Mouse (Mus musculus) kidney, postnatal 0 days (tissue): ENCODE results near the gene Olfr512. TPM values are rescaled to one million over a fixed set of nuclear protein-coding genes. Genes with fewer than 3 reads are reported as not detected.

Experiments used
- ATAC-seq: fragments of 200-750 bp; cut with Nextera tagmentation; replicated peaks from 2 replicates; pipeline ENCODE4 v1.8.0; 2017; ENCODE audit warnings: low read depth, moderate number of reproducible peaks, moderate TSS enrichment, moderate library complexity; ENCODE audit not compliant: low FRiP score
- DNase-seq: peaks from one replicate; pipeline ENCODE4 v3.0.0-alpha.2; 2016; ENCODE audit warnings: low spot score
- H3K27ac ChIP-seq: fragments of 300-500 bp; sonication (generic); 2 replicates; pipeline ENCODE4 v1.5.1; 2014; ENCODE audit warnings: mild to moderate bottlenecking
- H3K27me3 ChIP-seq: fragments of 300-500 bp; sonication (generic); 2 replicates; pipeline ENCODE4 v1.6.1; 2014; ENCODE audit warnings: low read length, mixed read lengths; ENCODE audit not compliant: insufficient read depth
- H3K36me3 ChIP-seq: fragments of 300-500 bp; sonication (generic); 2 replicates; pipeline ENCODE4 v1.6.1; 2014; ENCODE audit warnings: low read length, mixed read lengths; ENCODE audit not compliant: insufficient read depth
- H3K4me1 ChIP-seq: fragments of 300-500 bp; sonication (generic); replicated peaks from 2 replicates; pipeline ENCODE4 v1.6.1; 2014; ENCODE audit warnings: antibody characterized with exemption, low read length, mixed read lengths; ENCODE audit not compliant: insufficient read depth
- H3K4me2 ChIP-seq: fragments of 300-500 bp; sonication (generic); 2 replicates; pipeline ENCODE4 v1.6.1; 2014; ENCODE audit warnings: mild to moderate bottlenecking, low read length, moderate library complexity, mixed read lengths
- H3K4me3 ChIP-seq: fragments of 300-500 bp; sonication (generic); replicated peaks from 2 replicates; pipeline ENCODE4 v1.5.1; 2014; ENCODE audit warnings: low read depth, low read length
- H3K9ac ChIP-seq: fragments of 300-500 bp; sonication (generic); 2 replicates; pipeline ENCODE4 v1.6.1; 2014; ENCODE audit warnings: low read depth, low read length
- H3K9me3 ChIP-seq: fragments of 300-500 bp; sonication (generic); replicated peaks from 2 replicates; pipeline ENCODE4 v1.6.1; 2016; ENCODE audit warnings: low read length, inconsistent platforms, mixed read lengths
- CTCF ChIP-seq: IDR thresholded peaks from 2 replicates; pipeline ENCODE4 v1.5.1; 2016; ENCODE audit warnings: antibody characterized with exemption, low read depth, mild to moderate bottlenecking, moderate library complexity
- WGBS: fragments of 180-500 bp; shearing (Covaris S2); extraction: QIAGEN DNeasy Blood & Tissue Kit; methylation state at CpG from one replicate; pipeline ENCODE4 v1.1.7; 2014; 5-methylcytosine and 5-hydroxymethylcytosine counted together
- polyA plus RNA-seq: library from polyadenylated mRNA; unstranded; fragments of >200 nt; fragmentation: Nextera tagmentation; extraction: Ambion mirVana; gene quantifications from 2 replicates; pipeline ENCODE4 v1.2.1, GENCODE M21; 2015

The Olfr512 gene
- not detected in 2 replicates for polyA plus RNA-seq

GRCm38 (mm10) chr7:108713020-108713419, at the start of gene Olfr512:
Olfr512 (plus strand) TSS chr7:108713320.
- no peaks in the 10 kb centered on the region for H3K27me3 ChIP-seq
- H3K9ac ChIP-seq: no peak within 1 kb of the TSS
- no peaks in the 10 kb centered on the region for H3K9me3 ChIP-seq
- no peaks in the 10 kb centered on the region for H3K4me1 ChIP-seq
- ATAC-seq (no peak), DNase-seq (no peak)
- no peak for TF ChIP-seq CTCF
- H3K4me2 ChIP-seq: no peak within 1 kb of the TSS
- H3K4me3 ChIP-seq: no peak within 1 kb of the TSS
- no peak within 1 kb of the TSS for H3K27ac ChIP-seq
- no peaks in the 10 kb centered on the region for H3K36me3 ChIP-seq

DNA sequence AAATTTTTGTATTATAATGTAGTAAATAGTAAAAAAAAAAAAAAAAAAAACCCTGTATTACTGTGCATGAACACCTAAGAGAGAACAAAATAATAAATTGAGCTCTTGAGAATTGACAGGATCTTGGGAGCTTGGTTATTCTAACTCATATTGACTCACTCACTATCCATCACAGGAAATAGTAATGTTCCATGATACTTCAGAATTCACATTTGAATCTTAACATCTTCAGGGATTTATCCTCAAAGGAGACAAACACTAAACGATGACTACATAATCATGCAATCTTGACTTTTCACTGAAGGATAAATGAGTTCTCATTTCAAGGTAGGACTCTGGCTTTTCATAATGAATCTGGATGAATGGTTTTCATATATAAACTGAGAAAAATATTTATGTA, 47.0 kb upstream of the Olfr512 start, which contains the start of gene Olfr510:
Gene Olfr510, plus strand, starts transcription at position 301 of the 400 bp plus-strand sequence.
- TF ChIP-seq CTCF: no peak
- Histone ChIP-seq H3K4me3 (no peak within 1 kb of the TSS), H3K36me3 (no peaks in the 10 kb centered on the region), H3K9ac (no peak within 1 kb of the TSS), H3K27me3 (no peaks in the 10 kb centered on the region), H3K4me1 (no peaks in the 10 kb centered on the region), H3K4me2 (no peak within 1 kb of the TSS), H3K27ac (no peak within 1 kb of the TSS), H3K9me3 (no peaks in the 10 kb centered on the region)
- 86% methylated on average over 1 of the region's 1 CpGs for whole genome bisulfite sequencing
- no peak for ATAC-seq
- no peak for DNase-seq

GRCm38 (mm10) chr7:108671058-108671457, 42.1 kb upstream of the Olfr512 start:
- no peak for ATAC-seq

DNA sequence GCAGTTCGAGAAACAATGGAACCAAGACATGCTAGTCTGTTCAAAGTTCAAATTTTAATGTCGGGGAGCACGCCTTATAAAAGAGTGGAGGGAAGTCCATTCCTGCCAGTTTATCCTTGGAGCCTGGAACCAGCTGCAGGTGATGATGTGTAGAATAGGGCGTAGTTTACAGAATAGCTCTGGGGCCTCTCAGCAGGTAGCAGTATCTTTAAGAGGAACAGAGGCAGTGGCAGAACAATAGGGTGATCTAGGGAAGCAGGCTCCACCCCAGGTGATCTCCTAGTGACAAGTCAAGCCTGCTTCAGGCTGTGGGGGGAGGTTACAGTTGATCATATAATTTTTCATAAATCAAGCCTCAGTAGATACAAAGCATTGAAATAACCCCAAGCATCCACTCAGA, 34.2 kb upstream of the Olfr512 start:
- 80% methylated on average over 4 of the region's 4 CpGs for WGBS
- no peak overlapping the region for H3K27ac ChIP-seq
- no peak for DNase-seq
- no peaks in the 10 kb centered on the region for H3K36me3 ChIP-seq
- no peaks in the 10 kb centered on the region for H3K9me3 ChIP-seq
- ATAC-seq: no peak
- no peak overlapping the region for H3K4me3 ChIP-seq
- no peaks in the 10 kb centered on the region for H3K27me3 ChIP-seq
- no peak overlapping the region for H3K9ac ChIP-seq
- H3K4me1 ChIP-seq: no peaks in the 10 kb centered on the region
- H3K4me2 ChIP-seq: no peak overlapping the region
- TF ChIP-seq CTCF: no peak

More at GRCm38 (mm10) chr7:108671058-108671457, 42.1 kb upstream of the Olfr512 start:
- Histone ChIP-seq H3K27me3 (no peaks in the 10 kb centered on the region), H3K36me3 (no peaks in the 10 kb centered on the region), H3K9ac (no peak overlapping the region), H3K4me2 (no peak overlapping the region), H3K4me3 (no peak overlapping the region), H3K27ac (no peak overlapping the region), H3K9me3 (no peaks in the 10 kb centered on the region), H3K4me1 (no peaks in the 10 kb centered on the region)
- DNase-seq: no peak
- WGBS: 63% methylated on average over 1 of the region's 1 CpGs
- TF ChIP-seq CTCF: no peak

DNA sequence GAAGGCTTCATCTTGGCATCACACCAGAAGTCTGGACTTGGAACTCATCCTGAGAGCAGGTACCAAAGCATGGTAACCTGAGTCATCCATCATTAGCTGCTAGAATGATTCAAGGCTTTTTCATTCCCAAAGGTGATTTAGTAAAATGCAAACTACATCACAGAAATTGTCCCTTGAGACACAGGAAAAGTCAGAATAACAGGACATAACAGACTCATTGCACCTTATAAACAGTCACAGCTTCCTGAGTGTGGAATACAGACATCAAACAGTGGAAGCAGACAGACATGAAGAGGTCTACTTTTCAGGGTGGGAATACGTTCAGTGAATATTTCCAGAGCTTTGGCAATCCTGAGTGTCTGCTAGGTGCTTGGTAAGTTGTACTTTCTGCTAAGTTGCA, 37.6 kb downstream of the Olfr512 start, which contains the start of gene Olfr513:
Gene Olfr513, plus strand, starts transcription at position 301 of the 400 bp plus-strand sequence.
- Histone ChIP-seq H3K27me3 (no peaks in the 10 kb centered on the region), H3K4me2 (no peak within 1 kb of the TSS), H3K9ac (no peak within 1 kb of the TSS), H3K36me3 (no peaks in the 10 kb centered on the region), H3K4me1 (no peaks in the 10 kb centered on the region), H3K9me3 (no peaks in the 10 kb centered on the region), H3K4me3 (no peak within 1 kb of the TSS), H3K27ac (no peak within 1 kb of the TSS)
- WGBS: 52% methylated on average over 1 of the region's 1 CpGs
- DNase-seq: no peak
- TF ChIP-seq CTCF: no peak
- no peak for ATAC-seq

DNA sequence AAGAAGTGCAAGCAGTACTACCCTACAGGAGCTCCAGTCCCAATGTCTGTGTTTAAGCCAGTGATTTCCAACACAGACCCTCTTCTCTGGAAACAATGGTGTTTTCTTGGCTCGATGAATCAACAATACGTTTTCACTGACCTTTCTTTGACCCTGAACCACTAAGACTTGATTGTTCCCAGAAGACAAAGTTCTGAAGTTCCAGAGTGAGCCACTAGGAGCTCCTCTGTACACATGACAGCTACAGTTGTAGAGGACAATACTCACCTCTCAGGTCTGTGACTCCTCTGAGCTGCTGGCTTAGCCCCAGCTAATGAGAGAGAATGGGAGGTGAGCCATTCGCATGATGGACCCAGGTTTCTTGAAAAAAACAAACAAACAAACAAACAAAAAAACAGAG, 47.3 kb downstream of the Olfr512 start:
- peak; percentile 5; the same call in 1 of the 2 replicates for TF ChIP-seq CTCF
- H3K36me3 ChIP-seq: no peaks in the 10 kb centered on the region
- no peak overlapping the region for H3K4me2 ChIP-seq
- H3K4me3 ChIP-seq: no peak overlapping the region
- no peak for ATAC-seq
- H3K9ac ChIP-seq: no peak overlapping the region
- no peak for DNase-seq
- no peaks in the 10 kb centered on the region for H3K27me3 ChIP-seq
- no peaks in the 10 kb centered on the region for H3K9me3 ChIP-seq
- WGBS: 39% methylated on average over 3 of the region's 3 CpGs
- no peaks in the 10 kb centered on the region for H3K4me1 ChIP-seq
- no peak overlapping the region for H3K27ac ChIP-seq

Other genes with a start within 250 kb of the Olfr512 start
- gene Olfr498, start 248.0 kb upstream of the Olfr512 start, polyA plus RNA-seq: not detected in 2 replicates
- not detected in 2 replicates for gene Olfr502, start 188.3 kb upstream of the Olfr512 start, polyA plus RNA-seq
- not detected in 2 replicates for gene Olfr503, start 168.8 kb upstream of the Olfr512 start, polyA plus RNA-seq
- not detected in 2 replicates for gene Olfr504, start 147.5 kb upstream of the Olfr512 start, polyA plus RNA-seq
- gene Olfr506, start 102.5 kb upstream of the Olfr512 start, polyA plus RNA-seq: not detected in 2 replicates
- not detected in 2 replicates for gene Olfr507, start 91.5 kb upstream of the Olfr512 start, polyA plus RNA-seq
- not detected in 2 replicates for gene Olfr508, start 83.3 kb upstream of the Olfr512 start, polyA plus RNA-seq
- not detected in 2 replicates for gene Olfr509, start 61.4 kb upstream of the Olfr512 start, polyA plus RNA-seq
- gene Olfr510, start 46.9 kb upstream of the Olfr512 start, polyA plus RNA-seq: not detected in 2 replicates
- gene Olfr513, start 37.7 kb downstream of the Olfr512 start, polyA plus RNA-seq: not detected in 2 replicates
- gene Olfr514, start 112.7 kb downstream of the Olfr512 start, polyA plus RNA-seq: not detected in 2 replicates
- not detected in 2 replicates for gene Olfr516, start 137.2 kb downstream of the Olfr512 start, polyA plus RNA-seq
- gene Olfr517, start 159.1 kb downstream of the Olfr512 start, polyA plus RNA-seq: not detected in 2 replicates
- gene Olfr518, start 171.7 kb downstream of the Olfr512 start, polyA plus RNA-seq: not detected in 2 replicates
- gene Olfr519, start 181.1 kb downstream of the Olfr512 start, polyA plus RNA-seq: not detected in 2 replicates
- 0.03 TPM in 1 of 2 replicates, not detected in the other for gene Nlrp10, start 216.9 kb downstream of the Olfr512 start, polyA plus RNA-seq
- gene Eif3f, start 221.1 kb downstream of the Olfr512 start, polyA plus RNA-seq: 97.4 and 104 TPM in 2 replicates
- gene Tub, start 237.0 kb downstream of the Olfr512 start, polyA plus RNA-seq: 0.33 and 0.36 TPM in 2 replicates